Mouse (Mus musculus) adrenal gland, adult 8-10 months (tissue): ENCODE results near the gene Dapp1. TPM values are rescaled to one million over a fixed set of nuclear protein-coding genes. Genes with fewer than 3 reads are reported as not detected.
"Not testable (repeated sequence)": the region's sequence is repeated elsewhere in the genome, so short reads cannot be mapped to it uniquely, and the experiment has no call there.

Experiments used
- DNase-seq: peaks from one replicate; pipeline ENCODE4 v3.0.0; 2022
- total RNA-seq, 4 experiments: library from RNA; stranded (reverse); gene quantifications; 2 replicates each; pipeline ENCODE4 v1.2.4; 2022

Gene Dapp1
- total RNA-seq, 4 experiments from 2014 or later: 3.9 to 11.2 (median 7.0) TPM

DNA sequence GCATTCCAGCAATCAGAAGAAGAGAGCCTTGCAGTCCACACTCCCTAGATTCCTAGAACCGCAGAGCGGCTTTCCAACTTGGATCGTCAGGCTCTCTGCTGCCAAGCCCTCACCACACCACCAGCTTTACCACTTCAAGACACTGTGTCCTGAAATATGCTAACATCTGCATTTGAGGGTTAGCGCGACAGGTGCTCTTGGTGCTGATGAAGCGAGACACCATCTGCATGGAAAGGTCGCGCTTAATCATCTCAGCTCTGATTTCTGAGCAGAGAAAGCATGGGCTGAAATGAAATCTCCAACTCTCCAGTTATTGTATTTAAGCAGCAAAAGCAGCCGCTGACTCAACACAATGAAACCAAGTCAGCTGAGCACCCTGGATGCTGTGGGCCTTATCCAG lies 8.1 kb upstream of the Dapp1 start:
- no peak for DNase-seq

GRCm38 (mm10) chr3:137980435-137981381 lies 637 bp downstream of the Dapp1 start:
- no peak for DNase-seq

DNA sequence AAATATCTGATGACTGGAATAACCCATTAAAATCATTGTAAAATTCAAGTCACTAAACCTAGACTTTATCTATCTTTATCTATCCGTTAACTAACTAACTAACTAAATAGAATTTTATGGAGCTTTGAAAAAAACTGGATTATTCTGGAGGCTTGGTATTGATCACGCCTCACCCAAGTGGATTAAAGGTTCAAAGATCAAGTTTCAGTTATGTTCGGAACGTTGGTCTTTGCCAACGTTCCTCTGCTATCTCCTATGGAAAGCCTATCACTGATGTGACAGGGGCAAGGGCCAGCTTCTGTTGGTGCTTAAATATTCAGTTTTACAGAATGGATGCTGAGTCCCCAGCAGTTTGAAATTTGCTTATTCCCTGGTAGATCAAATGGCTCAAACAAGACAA lies 3.1 kb downstream of the Dapp1 start:
- no peak for DNase-seq

DNA sequence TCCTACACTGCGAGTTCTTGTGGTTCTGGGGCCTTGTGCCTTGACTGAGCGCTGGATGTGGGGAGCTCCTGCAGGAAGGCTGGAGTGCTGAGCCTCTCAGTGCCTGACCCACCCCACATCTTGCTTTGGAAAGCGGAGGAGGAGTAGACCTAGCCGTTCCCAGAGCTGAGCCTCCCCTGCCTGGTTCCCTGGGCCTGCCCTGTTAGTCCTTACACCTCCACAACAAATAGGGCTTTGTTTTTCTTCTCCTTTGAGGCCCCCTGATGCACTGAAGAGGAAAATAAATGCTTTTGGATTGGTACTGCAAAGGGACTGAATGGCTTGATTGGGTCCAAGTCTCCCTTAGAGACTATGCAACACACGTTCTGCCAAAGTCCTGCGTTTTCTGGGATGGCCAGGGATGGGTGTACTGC lies 3.7 kb downstream of the Dapp1 start:
- DNase-seq: no peak

DNA sequence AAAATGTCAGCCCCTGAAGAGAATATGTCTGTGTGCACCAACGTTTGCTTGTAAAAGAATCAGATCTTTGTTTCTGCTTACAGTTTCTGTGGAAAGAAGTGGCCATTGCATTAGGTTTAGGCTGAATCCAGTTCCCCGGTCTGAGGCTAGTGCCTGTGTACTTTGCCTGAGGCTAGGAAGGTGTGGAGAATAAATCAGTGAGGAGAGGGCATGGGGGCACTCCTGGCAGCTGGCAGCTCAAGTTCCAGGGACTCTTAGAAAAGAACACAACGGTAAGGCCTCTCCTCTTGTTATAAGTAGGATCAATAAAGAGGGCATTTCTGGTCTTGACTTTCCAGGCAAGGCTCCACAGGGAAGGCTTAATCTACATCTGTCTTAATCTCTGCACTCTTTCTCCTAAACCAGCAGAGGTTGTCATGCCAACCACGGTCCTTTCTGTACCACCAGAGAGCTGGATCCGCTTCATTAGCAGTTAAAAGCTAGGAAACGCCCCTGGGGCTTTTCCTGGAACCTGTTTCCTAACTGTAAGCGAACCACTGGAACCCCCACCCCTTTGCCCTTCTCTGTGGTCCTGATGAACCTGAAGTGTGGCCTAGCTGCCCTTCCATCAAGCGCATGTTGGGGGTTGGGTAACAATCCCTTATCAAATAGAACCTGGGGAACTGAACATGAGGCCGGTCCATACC lies 4.3 kb downstream of the Dapp1 start:
- DNase-seq: no peak

- DNase-seq: no peak
Measured at GRCm38 (mm10) chr3:137975856-137976423, 5.4 kb downstream of the Dapp1 start.

GRCm38 (mm10) chr3:137975435-137975834 lies 5.9 kb downstream of the Dapp1 start:
- DNase-seq: no peak

- DNase-seq: no peak
Measured at GRCm38 (mm10) chr3:137974306-137974705, 7.0 kb downstream of the Dapp1 start.

GRCm38 (mm10) chr3:137972989-137973388 lies 8.4 kb downstream of the Dapp1 start:
- no peak for DNase-seq

DNA sequence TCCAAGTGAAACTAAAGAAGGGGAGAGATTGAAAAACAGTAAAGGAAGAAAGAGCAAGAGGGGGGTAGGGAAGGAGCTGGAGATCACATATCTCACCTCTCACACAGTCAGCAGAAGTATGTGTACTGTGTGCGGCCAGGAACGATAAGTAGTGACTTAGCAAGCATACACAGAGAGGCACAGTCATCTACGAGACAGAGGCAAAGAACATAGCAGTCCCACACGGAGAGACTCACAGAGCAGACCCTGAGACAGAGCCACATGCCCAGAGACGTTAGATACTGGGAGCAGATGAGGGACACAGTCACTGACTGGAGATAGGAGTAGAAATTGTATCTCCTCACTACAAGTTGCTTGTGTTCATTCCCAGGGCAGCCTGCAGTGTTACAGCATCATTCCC lies 9.1 kb downstream of the Dapp1 start:
- no peak for DNase-seq

DNA sequence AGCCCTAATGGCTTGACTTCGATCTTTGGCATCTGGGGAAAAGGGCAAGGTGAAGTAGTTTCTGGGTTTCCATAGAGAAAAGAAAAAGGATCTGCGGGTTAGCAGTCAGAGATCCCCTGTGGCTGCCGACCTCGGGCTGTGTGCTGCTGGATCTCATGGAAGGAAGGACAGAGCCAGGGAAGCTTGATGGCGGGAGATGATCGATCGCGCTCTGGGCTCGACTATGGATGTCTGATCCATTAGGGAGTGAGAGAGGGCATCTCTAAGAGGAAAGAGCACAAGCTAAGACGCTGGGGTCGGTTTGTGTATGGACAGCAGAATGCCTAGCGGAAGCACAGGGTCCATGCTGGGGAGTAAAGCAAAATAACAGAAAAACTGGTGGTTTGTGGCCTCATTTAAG lies 11.4 kb downstream of the Dapp1 start:
- no peak for DNase-seq

GRCm38 (mm10) chr3:137968820-137969486 lies 12.4 kb downstream of the Dapp1 start:
- no peak for DNase-seq

- DNase-seq: no peak
Measured at GRCm38 (mm10) chr3:137968105-137968819, 13.1 kb downstream of the Dapp1 start.

DNA sequence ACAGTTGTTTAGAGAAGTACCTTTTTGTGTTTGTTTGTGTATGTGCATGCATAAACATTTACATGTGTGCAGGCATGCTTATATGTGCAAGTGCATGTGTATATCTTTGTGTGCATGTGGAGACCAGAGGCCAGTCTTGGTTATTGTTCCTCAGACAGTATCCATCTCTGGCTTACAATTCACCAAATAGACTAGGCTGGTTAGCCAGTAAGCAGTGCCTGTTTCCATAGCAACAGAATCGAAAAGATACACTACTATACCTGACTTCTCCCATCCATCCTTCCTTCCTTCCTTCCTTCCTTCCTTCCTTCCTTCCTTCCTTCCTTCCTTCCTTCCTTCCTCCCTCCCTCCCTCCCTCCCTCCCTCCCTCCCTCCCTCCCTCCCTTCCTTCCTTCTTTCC lies 17.3 kb downstream of the Dapp1 start:
- DNase-seq: not testable (repeated sequence)

GRCm38 (mm10) chr3:137963508-137963907 lies 17.8 kb downstream of the Dapp1 start:
- no peak for DNase-seq

GRCm38 (mm10) chr3:137961736-137962385 lies 19.5 kb downstream of the Dapp1 start:
- peak; percentile 61 for DNase-seq

- DNase-seq: no peak
Measured at GRCm38 (mm10) chr3:137959456-137959855, 21.9 kb downstream of the Dapp1 start.

DNA sequence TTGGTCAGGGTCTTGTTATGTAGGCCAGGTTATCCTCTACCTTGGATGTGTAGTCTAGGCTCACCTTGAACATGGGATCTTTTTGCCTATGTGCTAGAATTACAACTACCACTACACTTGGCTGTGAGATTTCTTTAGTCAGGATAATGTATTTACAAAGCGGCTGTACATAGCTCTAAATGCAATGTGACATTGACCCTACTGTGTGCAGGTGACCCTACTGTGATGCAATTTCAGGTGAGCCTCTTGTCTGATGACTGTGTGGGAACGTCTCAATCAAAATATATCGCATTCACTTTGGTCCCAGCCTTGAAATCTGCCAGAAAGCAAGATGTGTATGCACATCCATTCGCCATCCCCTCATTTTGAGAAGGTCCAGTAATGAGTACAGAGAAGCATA lies 23.0 kb downstream of the Dapp1 start:
- DNase-seq: no peak

- DNase-seq: no peak
Measured at GRCm38 (mm10) chr3:137957864-137958263, 23.5 kb downstream of the Dapp1 start.

DNA sequence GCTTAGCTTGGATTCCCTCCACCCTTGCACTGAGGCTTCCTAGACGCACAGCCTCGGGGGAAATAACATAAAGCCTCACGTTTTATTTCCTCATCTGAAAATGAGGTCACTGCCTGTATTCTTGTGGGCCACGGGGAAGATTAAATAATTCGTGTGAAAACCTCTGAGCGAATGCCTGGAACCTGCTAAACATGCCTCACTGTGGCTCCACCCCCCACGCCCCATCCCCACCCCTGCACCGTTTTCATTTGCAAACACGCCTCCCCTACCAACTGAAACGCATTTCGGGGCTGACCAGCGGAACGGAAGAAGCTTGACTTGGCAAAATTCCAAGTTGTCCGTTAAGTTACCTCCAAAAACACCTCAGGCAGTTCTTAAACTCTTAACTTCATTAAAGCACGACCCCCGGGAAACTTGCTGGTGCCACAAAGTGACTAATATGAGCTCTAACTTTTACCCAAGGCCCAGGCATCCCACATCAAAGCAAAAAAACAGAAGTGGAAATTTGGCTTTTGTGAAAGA lies 25.7 kb downstream of the Dapp1 start:
- DNase-seq: no peak

- DNase-seq: no peak
Measured at GRCm38 (mm10) chr3:137954256-137954916, 27.0 kb downstream of the Dapp1 start.
